Mouse (Mus musculus) heart, postnatal 0 days (tissue): ENCODE data around the gene Iqcd. TPM values are rescaled to one million over a fixed set of nuclear protein-coding genes. Genes with fewer than 3 reads are reported as not detected.
A peak's percentile ranks its signal among the peaks of the same experiment; 100 is the strongest.

Source experiments
- ATAC-seq: fragments of 200-750 bp; cut with Nextera tagmentation; 2 replicates; pipeline ENCODE4 v1.8.0; 2017; ENCODE audit warnings: low read depth, moderate number of reproducible peaks, moderate library complexity; ENCODE audit not compliant: insufficient read depth
- DNase-seq: peaks from one replicate; pipeline ENCODE4 v3.0.0-alpha.2; 2016; ENCODE audit warnings: low spot score
- H3K27ac ChIP-seq: fragments of 300-500 bp; sonication (generic); 2 replicates; pipeline ENCODE4 v1.5.1; 2014; ENCODE audit warnings: low read depth, mild to moderate bottlenecking
- H3K27me3 ChIP-seq: fragments of 300-500 bp; sonication (generic); 2 replicates; pipeline ENCODE4 v1.6.1; 2014; ENCODE audit warnings: low read length, mixed read lengths; ENCODE audit not compliant: control insufficient read depth, insufficient read depth
- H3K36me3 ChIP-seq: fragments of 300-500 bp; sonication (generic); replicated peaks from 2 replicates; pipeline ENCODE4 v1.6.1; 2014; ENCODE audit warnings: low read length, mixed read lengths; ENCODE audit not compliant: control insufficient read depth, insufficient read depth
- H3K4me1 ChIP-seq: fragments of 300-500 bp; sonication (generic); 2 replicates; pipeline ENCODE4 v1.6.1; 2014; ENCODE audit warnings: antibody characterized with exemption; ENCODE audit not compliant: control insufficient read depth, insufficient read depth
- H3K4me2 ChIP-seq: fragments of 300-500 bp; sonication (generic); 2 replicates; pipeline ENCODE4 v1.6.1; 2014; ENCODE audit warnings: low read depth, mild to moderate bottlenecking, low read length, moderate library complexity
- H3K4me3 ChIP-seq: fragments of 300-500 bp; sonication (generic); 2 replicates; pipeline ENCODE4 v1.5.1; 2014; ENCODE audit warnings: low read depth, low read length
- H3K9ac ChIP-seq: fragments of 300-500 bp; sonication (generic); replicated peaks from 2 replicates; pipeline ENCODE4 v1.6.1; 2014; ENCODE audit warnings: low read depth, low read length, mixed read lengths
- H3K9me3 ChIP-seq: fragments of 300-500 bp; sonication (generic); replicated peaks from 2 replicates; pipeline ENCODE4 v1.6.1; 2016; ENCODE audit warnings: low read length; ENCODE audit not compliant: control insufficient read depth
- CTCF ChIP-seq: IDR thresholded peaks from 2 replicates; pipeline ENCODE4 v1.5.1; 2016; ENCODE audit warnings: antibody characterized with exemption, control low read depth, low read depth
- EP300 ChIP-seq: IDR thresholded peaks from 2 replicates; pipeline ENCODE4 v1.6.1; 2016; ENCODE audit warnings: antibody characterized with exemption, low read depth
- WGBS: fragments of 180-500 bp; shearing (Covaris S2); extraction: QIAGEN DNeasy Blood & Tissue Kit; methylation state at CpG from one replicate; pipeline ENCODE4 v1.1.7; 2014; 5-methylcytosine and 5-hydroxymethylcytosine counted together
- polyA plus RNA-seq: library from polyadenylated mRNA; unstranded; fragments of >200 nt; fragmentation: Nextera tagmentation; extraction: Ambion mirVana; gene quantifications from 2 replicates; pipeline ENCODE4 v1.2.1, GENCODE M21; 2015
- total RNA-seq: library from RNA; depleted of rRNA; stranded (reverse); fragments of >200 nt; gene quantifications from 2 replicates; pipeline ENCODE4 v1.2.3, GENCODE M21; 2014; ENCODE audit warnings: low replicate concordance

The Iqcd gene
- total and polyA plus RNA-seq, 2 experiments from 2014 or later: 0.18 TPM; not detected in 1

DNA sequence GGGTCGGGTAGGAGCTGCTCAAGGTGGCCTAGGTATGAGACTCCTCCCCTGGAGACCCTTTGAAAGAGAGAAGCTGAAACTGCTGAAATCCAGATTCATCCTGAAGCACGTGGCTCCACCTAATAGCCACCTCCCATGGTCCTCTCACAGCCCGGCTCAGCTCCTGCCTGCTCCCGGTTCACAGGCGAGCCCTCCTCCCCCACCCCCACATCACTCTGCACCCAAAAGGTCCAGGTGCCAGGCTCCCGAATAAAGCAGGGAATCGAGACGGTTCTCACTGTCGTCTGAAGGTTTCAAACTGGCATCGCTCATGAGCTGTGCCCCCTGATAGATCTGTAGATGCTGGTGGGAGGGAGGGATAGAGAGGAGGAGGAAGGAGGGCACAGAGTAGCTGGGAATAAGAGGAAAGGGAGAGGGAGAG is 16.4 kb downstream of the Iqcd start:
- peak overlapping the region; percentile 20 for H3K4me3 ChIP-seq
- H3K9me3 ChIP-seq: no peaks in the 10 kb centered on the region
- 0 out of 2 replicates have a peak, but pooled peaks cover 10% of the 10 kb centered on the region for H3K4me1 ChIP-seq
- H3K4me2 ChIP-seq: peak overlapping the region; percentile 58
- 1% methylated on average over 10 of the region's 10 CpGs for WGBS
- ATAC-seq (0 out of 2 replicates have a peak, but pooled peaks have one; percentile 2), DNase-seq (no peak)
- peaks cover 3% of the 10 kb centered on the region; the same call in 1 of the 2 replicates for H3K27me3 ChIP-seq
- H3K9ac ChIP-seq: no peak overlapping the region
- H3K36me3 ChIP-seq: no peaks in the 10 kb centered on the region
- no peak overlapping the region for H3K27ac ChIP-seq
- no peak for TF ChIP-seq EP300
- TF ChIP-seq CTCF: no peak

DNA sequence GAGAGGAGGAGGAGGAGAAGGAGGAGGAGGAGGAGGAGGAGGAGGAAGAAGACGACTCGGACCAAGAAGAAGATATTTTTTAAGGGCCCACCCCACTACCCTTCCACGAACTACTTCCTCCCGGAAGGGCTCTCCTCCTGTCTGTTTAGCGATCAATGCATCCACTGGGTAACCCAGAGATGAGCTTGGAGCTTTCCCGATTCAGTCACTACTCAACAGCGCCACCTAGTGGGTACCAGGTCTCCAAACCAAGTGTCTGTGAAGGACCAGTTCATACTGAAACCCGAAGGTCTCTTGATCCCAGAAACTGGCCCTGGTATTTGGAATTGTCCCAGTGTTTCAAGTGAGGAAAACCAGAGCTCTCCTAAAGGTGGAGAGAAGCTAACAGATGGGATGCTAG is 16.9 kb downstream of the Iqcd start:
- 2% methylated on average over 8 of the region's 8 CpGs for WGBS
- Histone ChIP-seq H3K36me3 (no peaks in the 10 kb centered on the region), H3K27ac (no peak overlapping the region), H3K9me3 (no peaks in the 10 kb centered on the region), H3K4me1 (0 out of 2 replicates have a peak, but pooled peaks cover 6% of the 10 kb centered on the region), H3K9ac (no peak overlapping the region), H3K27me3 (no peaks in the 10 kb centered on the region), H3K4me3 (peak overlapping the region; percentile 20; the same call in 1 of the 2 replicates), H3K4me2 (peak overlapping the region; percentile 58)
- peak; percentile 59; the same call in 1 of the 2 replicates for ATAC-seq
- peak; percentile 90 for DNase-seq
- TF ChIP-seq EP300 (no peak), CTCF (peak; percentile 90)

DNA sequence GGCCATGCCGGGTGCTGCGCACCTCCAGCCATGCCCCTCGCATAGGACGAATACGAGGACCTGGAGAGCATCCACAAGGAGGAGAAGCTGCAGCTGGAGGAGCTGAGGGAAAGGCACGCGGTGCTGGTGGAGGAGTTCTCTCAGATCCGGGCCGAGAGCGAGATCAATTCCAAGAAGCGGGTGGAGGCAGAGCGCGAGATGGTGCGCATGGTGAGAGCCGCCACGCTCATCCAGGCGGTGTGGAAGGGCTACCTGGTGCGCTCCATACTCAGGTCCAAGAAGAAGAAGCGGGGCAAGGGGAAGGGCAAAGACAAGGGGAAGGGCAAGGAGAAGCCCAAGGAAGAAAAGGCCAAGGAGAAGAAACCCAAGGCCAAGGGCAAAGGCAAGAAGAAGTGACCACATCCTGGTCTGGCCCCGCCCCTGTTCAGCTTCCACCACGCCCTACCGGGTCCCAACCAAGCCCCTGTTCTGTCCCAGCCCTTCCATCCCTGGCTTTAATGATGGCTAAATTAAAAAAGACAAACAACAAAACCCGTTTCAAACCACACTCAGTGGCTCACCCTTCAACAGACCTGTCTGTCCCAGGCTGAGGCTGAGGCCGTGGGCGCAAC is 17.9 kb downstream of the Iqcd start:
- Histone ChIP-seq H3K4me2 (no peak overlapping the region), H3K27me3 (no peaks in the 10 kb centered on the region), H3K9ac (no peak overlapping the region), H3K9me3 (no peaks in the 10 kb centered on the region), H3K36me3 (no peaks in the 10 kb centered on the region), H3K4me3 (no peak overlapping the region), H3K27ac (no peak overlapping the region), H3K4me1 (peaks cover 9% of the 10 kb centered on the region; the same call in 1 of the 2 replicates)
- TF ChIP-seq EP300: no peak
- TF ChIP-seq CTCF: no peak
- ATAC-seq (no peak), DNase-seq (no peak)
- 69% methylated on average over 25 of the region's 25 CpGs for WGBS

- DNase-seq (no peak), ATAC-seq (no peak)
- Histone ChIP-seq H3K4me2 (no peak overlapping the region), H3K9ac (no peak overlapping the region), H3K4me1 (peaks cover 10% of the 10 kb centered on the region; the same call in 1 of the 2 replicates), H3K9me3 (no peaks in the 10 kb centered on the region), H3K27me3 (no peaks in the 10 kb centered on the region), H3K4me3 (no peak overlapping the region), H3K36me3 (no peaks in the 10 kb centered on the region), H3K27ac (no peak overlapping the region)
- TF ChIP-seq EP300: no peak
- TF ChIP-seq CTCF: no peak
- 78% methylated on average over 3 of the region's 3 CpGs for WGBS
Observed at GRCm38 (mm10) chr5:120607335-120607734, 18.5 kb downstream of the Iqcd start.

GRCm38 (mm10) chr5:120609246-120609775 is 20.5 kb downstream of the Iqcd start:
- DNase-seq (no peak), ATAC-seq (no peak)
- H3K4me3 ChIP-seq: no peak overlapping the region
- no peaks in the 10 kb centered on the region for H3K36me3 ChIP-seq
- H3K27me3 ChIP-seq: no peaks in the 10 kb centered on the region
- H3K4me1 ChIP-seq: peaks cover 16% of the 10 kb centered on the region
- no peak overlapping the region for H3K4me2 ChIP-seq
- no peaks in the 10 kb centered on the region for H3K9me3 ChIP-seq
- no peak overlapping the region for H3K27ac ChIP-seq
- WGBS: 76% methylated on average over 16 of the region's 16 CpGs
- no peak overlapping the region for H3K9ac ChIP-seq
- TF ChIP-seq CTCF (no peak), EP300 (no peak)
